Mouse (Mus musculus) limb, embryonic 13.5 days (tissue): ENCODE measurements around the gene Ccdc63. TPM values are rescaled to one million over a fixed set of nuclear protein-coding genes. Genes with fewer than 3 reads are reported as not detected.

Source experiments
- ATAC-seq: fragments of 200-750 bp; cut with Nextera tagmentation; 2 replicates; pipeline ENCODE4 v1.8.0; 2017; ENCODE audit warnings: low read depth, moderate number of reproducible peaks, moderate TSS enrichment; ENCODE audit not compliant: low FRiP score
- H3K27ac ChIP-seq: fragments of 300-500 bp; sonication (generic); 2 replicates; pipeline ENCODE4 v1.5.1; 2015; ENCODE audit warnings: inconsistent platforms, mild to moderate bottlenecking, moderate library complexity
- H3K27me3 ChIP-seq: fragments of 300-500 bp; sonication (generic); 2 replicates; pipeline ENCODE4 v1.6.1; 2015; ENCODE audit warnings: mild to moderate bottlenecking, inconsistent platforms
- H3K36me3 ChIP-seq: fragments of 300-500 bp; sonication (generic); 2 replicates; pipeline ENCODE4 v1.6.1; 2015; ENCODE audit warnings: inconsistent platforms, mild to moderate bottlenecking, moderate library complexity
- H3K4me1 ChIP-seq: fragments of 300-500 bp; sonication (generic); 2 replicates; pipeline ENCODE4 v1.6.1; 2015; ENCODE audit warnings: inconsistent platforms
- H3K4me2 ChIP-seq: fragments of 300-500 bp; sonication (generic); replicated peaks from 2 replicates; pipeline ENCODE4 v1.6.1; 2015; ENCODE audit warnings: inconsistent platforms, mild to moderate bottlenecking, moderate library complexity
- H3K4me3 ChIP-seq: fragments of 300-500 bp; sonication (generic); 2 replicates; pipeline ENCODE4 v1.5.1; 2015; ENCODE audit warnings: moderate library complexity, mild to moderate bottlenecking, inconsistent platforms
- H3K9ac ChIP-seq: fragments of 300-500 bp; sonication (generic); 2 replicates; pipeline ENCODE4 v1.6.1; 2015; ENCODE audit warnings: mild to moderate bottlenecking, inconsistent platforms
- H3K9me3 ChIP-seq: fragments of 300-500 bp; sonication (generic); 2 replicates; pipeline ENCODE4 v1.6.1; 2016; ENCODE audit warnings: inconsistent platforms
- WGBS: fragments of 180-500 bp; shearing (Covaris S2); methylation state at CpG from one replicate; pipeline ENCODE4 v1.1.7; 2015; 5-methylcytosine and 5-hydroxymethylcytosine counted together
- polyA plus RNA-seq: library from polyadenylated mRNA; unstranded; fragments of >200 nt; fragmentation: Nextera tagmentation; extraction: Ambion mirVana; gene quantifications from 2 replicates; pipeline ENCODE4 v1.2.1, GENCODE M21; 2015

The Ccdc63 gene
- polyA plus RNA-seq, 1 experiment from 2014 or later: not detected

- Histone ChIP-seq H3K4me1 (no peaks in the 10 kb centered on the region), H3K9ac (no peak overlapping the region), H3K27ac (no peak overlapping the region), H3K9me3 (no peaks in the 10 kb centered on the region), H3K4me3 (no peak overlapping the region), H3K27me3 (no peaks in the 10 kb centered on the region), H3K36me3 (no peaks in the 10 kb centered on the region), H3K4me2 (no peak overlapping the region)
- whole genome bisulfite sequencing: 81% methylated on average over 16 of the region's 16 CpGs
- no peak for ATAC-seq
These were observed 69.4 kb downstream of the Ccdc63 start for GRCm38 (mm10) chr5:122070963-122071800.

GRCm38 (mm10) chr5:122068563-122068962 lies 72.1 kb downstream of the Ccdc63 start:
- H3K36me3 ChIP-seq: no peaks in the 10 kb centered on the region
- no peak for ATAC-seq
- WGBS: 79% methylated on average over 13 of the region's 13 CpGs

DNA sequence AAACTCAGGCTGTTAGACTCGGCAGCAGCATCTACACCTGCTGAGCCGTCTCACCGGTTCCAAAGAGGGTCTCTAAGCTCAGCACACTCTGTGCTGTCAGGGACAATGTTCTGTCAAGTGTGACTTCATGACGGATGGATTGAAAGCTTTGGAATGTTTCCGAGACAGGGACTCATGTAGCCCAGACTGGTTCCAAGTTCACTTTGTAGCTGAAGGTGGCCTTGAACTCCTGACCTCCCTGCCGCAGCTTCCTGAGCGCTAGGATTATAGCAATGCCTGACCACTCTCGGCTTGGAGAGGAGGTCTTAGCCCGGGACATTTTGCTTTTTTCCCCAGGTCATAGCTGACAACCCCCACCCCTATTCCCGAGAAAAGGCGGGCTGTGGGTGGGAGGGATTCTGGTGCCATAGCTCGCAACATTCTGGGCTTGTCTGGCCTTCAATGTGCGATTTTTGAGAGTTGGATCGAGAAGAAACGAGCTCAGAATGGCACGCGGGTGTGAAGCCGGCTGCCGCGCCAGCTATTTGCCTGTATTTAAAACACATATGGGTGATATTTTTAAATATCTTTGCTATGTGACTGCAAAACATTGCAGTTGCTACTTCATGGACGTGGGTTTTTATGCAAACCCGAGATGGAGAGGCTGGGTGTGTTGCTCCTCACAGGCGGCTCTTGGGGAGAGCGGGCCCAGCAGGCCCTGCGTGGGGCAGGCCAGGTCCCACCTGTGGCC lies 77.3 kb downstream of the Ccdc63 start:
- no peak for ATAC-seq
- no peak overlapping the region for H3K9ac ChIP-seq
- 0 out of 2 replicates have a peak, but pooled peaks cover 5% of the 10 kb centered on the region for H3K27me3 ChIP-seq
- peaks cover 13% of the 10 kb centered on the region for H3K4me1 ChIP-seq
- 75% methylated on average over 25 of the region's 25 CpGs for WGBS
- H3K9me3 ChIP-seq: no peaks in the 10 kb centered on the region
- no peak overlapping the region for H3K4me2 ChIP-seq
- H3K36me3 ChIP-seq: no peaks in the 10 kb centered on the region
- H3K27ac ChIP-seq: no peak overlapping the region
- H3K4me3 ChIP-seq: no peak overlapping the region

More at GRCm38 (mm10) chr5:122068563-122068962, 72.1 kb downstream of the Ccdc63 start:
- Histone ChIP-seq H3K27me3 (0 out of 2 replicates have a peak, but pooled peaks cover 2% of the 10 kb centered on the region), H3K4me2 (no peak overlapping the region), H3K9me3 (no peaks in the 10 kb centered on the region), H3K4me3 (no peak overlapping the region), H3K4me1 (no peaks in the 10 kb centered on the region), H3K27ac (no peak overlapping the region), H3K9ac (no peak overlapping the region)

GRCm38 (mm10) chr5:122062479-122062878 lies 78.1 kb downstream of the Ccdc63 start:
- Histone ChIP-seq H3K27ac (no peak overlapping the region), H3K9ac (no peak overlapping the region), H3K9me3 (peaks cover 4% of the 10 kb centered on the region), H3K4me1 (peaks cover 13% of the 10 kb centered on the region), H3K36me3 (no peaks in the 10 kb centered on the region), H3K4me2 (peak overlapping the region; percentile 38), H3K4me3 (no peak overlapping the region), H3K27me3 (0 out of 2 replicates have a peak, but pooled peaks cover 5% of the 10 kb centered on the region)
- no peak for ATAC-seq
- WGBS: 25% methylated on average over 12 of the region's 12 CpGs

DNA sequence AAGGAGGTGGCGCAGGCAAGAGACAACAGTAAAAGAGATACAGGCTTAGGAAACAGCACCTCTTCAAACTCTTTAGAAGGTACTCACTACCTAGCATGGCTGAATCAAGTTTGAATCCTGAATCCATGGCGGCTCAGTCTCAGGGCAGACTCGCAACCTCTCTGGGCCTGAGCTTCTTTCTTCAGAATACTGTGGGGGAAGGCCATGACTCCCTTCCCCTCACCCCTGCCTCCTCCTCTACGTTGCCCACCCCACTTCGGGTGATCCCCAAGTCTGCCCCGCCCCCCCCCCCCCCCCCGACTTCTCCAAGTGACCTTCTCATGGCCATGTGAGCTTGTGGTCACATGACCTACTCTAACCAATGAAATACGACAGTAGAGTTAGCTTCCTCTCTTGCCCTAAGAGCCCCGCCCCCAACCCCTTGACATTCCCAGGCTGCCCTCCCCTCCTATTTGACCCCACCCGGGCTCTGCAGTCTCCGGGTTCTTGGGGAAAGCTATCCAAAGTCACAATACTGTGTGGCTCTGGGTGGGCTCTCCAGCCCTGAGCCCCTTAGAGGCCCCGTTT lies 79.8 kb downstream of the Ccdc63 start:
- no peak overlapping the region for H3K27ac ChIP-seq

DNA sequence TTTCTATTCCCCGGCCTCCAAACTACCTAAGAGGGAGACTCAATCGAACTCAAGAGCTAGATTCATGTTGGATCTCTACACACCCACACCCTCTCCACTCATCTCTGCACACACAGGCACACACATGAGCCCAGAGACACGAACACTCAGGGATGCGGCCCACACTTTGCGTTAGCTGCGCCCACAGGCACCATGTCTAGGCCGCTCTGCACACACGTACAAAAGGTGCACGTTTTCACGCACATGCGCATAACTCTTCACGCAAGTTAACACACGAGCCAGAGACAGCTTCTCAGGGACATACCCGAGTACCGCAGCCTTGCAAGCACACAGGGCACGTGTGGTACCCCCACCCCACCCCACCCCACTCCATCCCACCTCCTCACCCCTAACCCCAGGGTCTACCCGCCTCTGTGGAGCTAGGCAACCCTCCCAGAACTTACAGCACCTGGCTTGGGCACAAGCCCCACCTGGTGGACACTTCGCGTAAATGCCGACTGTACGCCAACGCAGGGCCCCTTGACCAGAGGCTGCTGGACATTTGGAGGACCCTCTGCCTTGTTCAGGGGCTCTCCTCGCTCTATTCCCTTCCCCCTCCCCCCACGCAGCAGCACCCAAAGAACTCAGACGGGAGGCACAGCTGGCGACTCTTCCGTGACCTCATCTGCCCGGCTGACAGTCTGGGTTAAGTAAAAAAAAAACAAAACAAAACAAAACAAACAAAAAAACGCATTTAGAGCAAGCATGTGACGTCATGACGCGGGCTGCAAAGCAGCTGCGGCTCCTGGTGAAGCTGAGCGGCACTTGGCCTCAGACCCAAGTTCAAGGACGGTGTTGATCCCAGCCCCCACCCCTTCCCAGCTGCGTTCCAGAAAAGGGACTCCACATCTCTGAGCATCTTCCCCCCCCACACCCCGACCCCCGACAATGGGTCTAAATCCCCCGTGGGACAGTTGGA lies 81.3 kb downstream of the Ccdc63 start:
- Histone ChIP-seq H3K9me3 (peaks cover 6% of the 10 kb centered on the region), H3K4me1 (peaks cover 13% of the 10 kb centered on the region), H3K4me3 (peak overlapping the region; percentile 27), H3K27me3 (peaks cover 5% of the 10 kb centered on the region), H3K9ac (0 out of 2 replicates have a peak overlapping the region, but pooled peaks have one; percentile 36), H3K27ac (no peak overlapping the region), H3K36me3 (no peaks in the 10 kb centered on the region), H3K4me2 (peak overlapping the region; percentile 60)
- WGBS: 29% methylated on average over 39 of the region's 39 CpGs
- ATAC-seq: no peak; the same call in none of the 2 replicates

More for the DNA sequence above, 79.8 kb downstream of the Ccdc63 start:
- Histone ChIP-seq H3K9me3 (peaks cover 6% of the 10 kb centered on the region), H3K27me3 (0 out of 2 replicates have a peak, but pooled peaks cover 5% of the 10 kb centered on the region), H3K9ac (no peak overlapping the region), H3K4me2 (no peak overlapping the region), H3K4me3 (no peak overlapping the region), H3K36me3 (no peaks in the 10 kb centered on the region), H3K4me1 (peaks cover 13% of the 10 kb centered on the region)
- no peak for ATAC-seq
- WGBS: 29% methylated on average over 11 of the region's 12 CpGs

Other genes starting within 250 kb of the Ccdc63 start
- gene Cux2, start 90.7 kb downstream of the Ccdc63 start, polyA plus RNA-seq: 3.8 and 4.1 TPM in 2 replicates
- gene Myl2, start 39.9 kb downstream of the Ccdc63 start, polyA plus RNA-seq: 0.61 and 1.0 TPM in 2 replicates
- gene Ppp1cc, start 17.5 kb upstream of the Ccdc63 start, polyA plus RNA-seq: 231 and 235 TPM in 2 replicates
- gene Hvcn1, start 66.0 kb upstream of the Ccdc63 start, polyA plus RNA-seq: 9.6 and 9.8 TPM in 2 replicates
- 5.7 and 5.8 TPM in 2 replicates for gene Tctn1, start 123.6 kb upstream of the Ccdc63 start, polyA plus RNA-seq
- gene Pptc7, start 143.5 kb upstream of the Ccdc63 start, polyA plus RNA-seq: 8.5 and 8.8 TPM in 2 replicates
- 17.1 TPM in 2 replicates for gene Rad9b, start 213.4 kb upstream of the Ccdc63 start, polyA plus RNA-seq
- 185 and 193 TPM in 2 replicates for gene Vps29, start 213.5 kb upstream of the Ccdc63 start, polyA plus RNA-seq
- gene Gpn3, start 231.1 kb upstream of the Ccdc63 start, polyA plus RNA-seq: 78.2 and 81.9 TPM in 2 replicates
- gene Fam216a, start 231.5 kb upstream of the Ccdc63 start, polyA plus RNA-seq: 85.3 and 89.6 TPM in 2 replicates